Mouse (Mus musculus) B cell, adult (primary cell): ENCODE results near the gene Mnd1. TPM values are rescaled to one million over a fixed set of nuclear protein-coding genes. Genes with fewer than 3 reads are reported as not detected.

ENCODE experiments used
- total RNA-seq: library from RNA; stranded (reverse); gene quantifications from 4 replicates; pipeline ENCODE4 v1.2.4, GENCODE M21; 2023; ENCODE audit not compliant: inconsistent age

Gene Mnd1
- total RNA-seq = 1.0 to 3.2 TPM (median 1.2 TPM) in 4 replicates

DNA sequence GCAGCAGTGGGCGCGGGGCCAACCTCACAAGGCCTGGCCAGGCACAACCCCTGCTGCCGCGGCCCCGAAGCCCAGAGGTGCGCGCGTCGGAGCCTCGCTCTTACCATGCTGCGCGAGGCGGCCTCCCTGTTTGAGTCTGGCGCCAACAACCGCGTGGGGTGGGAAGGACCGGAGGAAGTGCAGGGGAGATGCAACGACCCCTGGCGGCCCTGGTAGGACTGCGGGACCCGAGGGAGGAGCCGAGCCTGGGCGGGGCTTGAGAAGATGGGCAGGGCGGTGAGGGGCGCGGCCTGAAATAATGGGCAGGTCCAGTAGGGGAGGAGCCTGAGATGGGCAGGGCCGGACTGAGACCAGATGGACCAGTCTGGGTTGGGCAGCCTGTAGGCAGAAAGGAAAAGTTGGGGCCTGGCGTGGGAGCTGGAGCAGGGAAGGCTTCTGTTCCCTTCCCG lies at the start of gene Mnd1:
Gene Mnd1 (minus strand): TSS at position 229 of the 449 bp plus-strand sequence.

DNA sequence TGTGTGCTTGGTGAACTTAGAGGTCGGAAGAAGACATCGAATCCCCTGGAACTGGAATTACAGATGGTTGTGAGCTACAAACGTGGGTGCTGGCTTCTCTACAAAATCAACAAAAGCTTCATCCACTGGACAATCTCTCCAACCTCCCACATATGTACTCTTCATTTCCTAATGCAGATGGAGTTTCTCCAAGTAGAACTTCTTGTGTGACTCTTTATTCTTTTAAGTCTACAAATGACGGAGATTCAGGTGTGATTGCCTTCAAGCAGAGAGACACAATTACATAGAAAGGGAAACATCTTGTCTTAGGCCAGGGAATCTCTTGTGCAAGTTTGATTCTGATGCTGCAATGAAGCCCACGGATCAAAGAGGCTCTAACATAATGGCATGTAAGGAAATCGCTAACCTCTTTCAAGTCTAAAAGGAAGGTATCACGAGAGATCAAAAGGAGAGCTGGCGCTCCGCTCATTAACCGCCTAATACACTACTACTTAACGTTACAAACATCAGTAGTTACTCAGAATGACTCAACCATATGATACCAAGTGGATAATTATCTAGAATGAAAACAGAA lies 18.1 kb upstream of the Mnd1 start, which contains the start of gene Gm6525:
Gene Gm6525 (plus strand): TSS at position 524 of the 574 bp plus-strand sequence.

GRCm38 (mm10) chr3:84039646-84040475 lies 115.7 kb downstream of the Mnd1 start, which contains the start of gene Tmem131l:
Gene Tmem131l, minus strand, starts transcription at chr3:84040175.

Other genes starting within 250 kb of the Mnd1 start
- gene Tmem131l, start 115.6 kb downstream of the Mnd1 start, total RNA-seq = 499 to 551 TPM (median 527 TPM) in 4 replicates
- not detected in 4 replicates for gene Gm6525, start 18.3 kb upstream of the Mnd1 start, total RNA-seq
- 0.35 to 1.5 TPM (median 0.62 TPM) in 4 replicates for gene Trim2, start 151.1 kb upstream of the Mnd1 start, total RNA-seq